Mouse (Mus musculus) MEL (cell line): ENCODE measurements at regions not wholly inside any gene's neighbourhood (a gene's known extent, or its start where the extent isn't known, plus 50 kb on each side); places are given as distances from the start of the nearest gene placed in this dataset.

Source experiments
- BHLHE40 ChIP-seq: IDR thresholded peaks from 2 replicates; pipeline ENCODE4 v1.6.1; 2012; ENCODE audit warnings: low read depth, mild to moderate bottlenecking, inconsistent platforms, low read length, improper control_type of control experiment, borderline replicate concordance
- CTCF ChIP-seq, 3 experiments: IDR thresholded peaks in 2 of 3; conservative IDR thresholded peaks in 1 of 3; 2 replicates each; pipeline ENCODE4 v1.5.1; 2011 to 2012; ENCODE audit warnings: low read length in 3 of 3, low read depth in 2 of 3, mild to moderate bottlenecking in 2 of 3, improper control_type of control experiment in 1 of 3, inconsistent platforms in 1 of 3, mixed read lengths in 1 of 3, moderate library complexity in 1 of 3; ENCODE audit not compliant: control insufficient read depth in 1 of 3, insufficient read depth in 1 of 3, poor library complexity in 1 of 3, severe bottlenecking in 1 of 3
- E2F4 ChIP-seq: IDR thresholded peaks from 2 replicates; pipeline ENCODE4 v1.6.1; 2011; ENCODE audit warnings: low read depth, low read length, improper control_type of control experiment, borderline replicate concordance
- EP300 ChIP-seq, 2 experiments: IDR thresholded peaks; 2 replicates each; pipeline ENCODE4 v1.6.1; 2011; ENCODE audit warnings: improper control_type of control experiment in 2 of 2, low read length in 2 of 2, low read depth in 1 of 2, mild to moderate bottlenecking in 1 of 2
- HCFC1 ChIP-seq: IDR thresholded peaks from 2 replicates; pipeline ENCODE4 v1.6.1; 2012; ENCODE audit warnings: low read depth, mild to moderate bottlenecking, inconsistent platforms, low read length, improper control_type of control experiment, moderate library complexity
- JUND ChIP-seq: IDR thresholded peaks from 2 replicates; pipeline ENCODE4 v1.6.1; 2011; ENCODE audit warnings: low read depth, mild to moderate bottlenecking, improper control_type of control experiment, low read length
- POLR2A ChIP-seq, 2 experiments: IDR thresholded peaks; 2 replicates each; pipeline ENCODE4 v1.6.1; 2011 to 2012; ENCODE audit warnings: low read length in 2 of 2, mild to moderate bottlenecking in 2 of 2, control low read depth in 1 of 2, improper control_type of control experiment in 1 of 2, low read depth in 1 of 2, moderate library complexity in 1 of 2; ENCODE audit not compliant: control insufficient read depth in 1 of 2, insufficient read depth in 1 of 2, poor library complexity in 1 of 2
- TCF12 ChIP-seq: IDR thresholded peaks from 2 replicates; pipeline ENCODE4 v1.6.1; 2014; ENCODE audit warnings: low read depth, mild to moderate bottlenecking, inconsistent platforms, low read length, improper control_type of control experiment, moderate library complexity
- ZNF384 ChIP-seq: IDR thresholded peaks from 2 replicates; pipeline ENCODE4 v1.6.1; 2012; ENCODE audit warnings: low read depth, mild to moderate bottlenecking, inconsistent platforms, low read length, improper control_type of control experiment

- no peak for TF ChIP-seq EP300 (IDR thresholded peaks at IDR 0.05; ENCODE audit: low read depth in 1 of 2, low read length in 2 of 2)
- no peak for TF ChIP-seq E2F4
- no peak for TF ChIP-seq ZNF384
- no peak for TF ChIP-seq CTCF (IDR thresholded peaks at IDR 0.05 in 2 of 3, conservative IDR thresholded peaks at IDR 0.05 in 1 of 3; ENCODE audit: control insufficient read depth in 1 of 3, insufficient read depth in 1 of 3, low read depth in 2 of 3, low read length in 3 of 3, poor library complexity in 1 of 3, severe bottlenecking in 1 of 3)
- no peak for TF ChIP-seq TCF12
- no peak for TF ChIP-seq HCFC1
- TF ChIP-seq JUND = no peak
- no peak for TF ChIP-seq POLR2A (IDR thresholded peaks at IDR 0.05; ENCODE audit: control insufficient read depth in 1 of 2, insufficient read depth in 1 of 2, low read depth in 1 of 2, low read length in 2 of 2, poor library complexity in 1 of 2)
- no peak for TF ChIP-seq BHLHE40
Measured at GRCm38 (mm10) chr10:8954003-8954402, 68.1 kb upstream of the Sash1 start.
